Mouse (Mus musculus) small intestine, adult 2 months (tissue): Measurements from ENCODE around the gene Ptpdc1. TPM values are rescaled to one million over a fixed set of nuclear protein-coding genes. Genes with fewer than 3 reads are reported as not detected.
A peak's percentile ranks its signal among the peaks of the same experiment; 100 is the strongest.

Experiments
- H3K27ac ChIP-seq: fragments of 200-500 bp; 2 replicates; pipeline ENCODE4 v1.5.1; 2012; ENCODE audit warnings: low read depth, low read length, control low read depth, inconsistent platforms; ENCODE audit not compliant: insufficient read depth
- H3K27me3 ChIP-seq: fragments of 200-500 bp; 2 replicates; pipeline ENCODE4 v1.6.1; 2012; ENCODE audit warnings: mild to moderate bottlenecking, moderate library complexity, low read length, inconsistent platforms; ENCODE audit not compliant: control insufficient read depth, insufficient read depth
- H3K36me3 ChIP-seq: fragments of 200-500 bp; 2 replicates; pipeline ENCODE4 v1.6.1; 2012; ENCODE audit warnings: mild to moderate bottlenecking, low read length, control low read depth, inconsistent platforms; ENCODE audit not compliant: control insufficient read depth, insufficient read depth
- H3K4me1 ChIP-seq: fragments of 200-500 bp; 2 replicates; pipeline ENCODE4 v1.6.1; 2012; ENCODE audit warnings: low read length, inconsistent platforms, mixed read lengths; ENCODE audit not compliant: control insufficient read depth, insufficient read depth, insufficient read length
- H3K4me3 ChIP-seq: fragments of 200-500 bp; 2 replicates; pipeline ENCODE4 v1.5.1; 2012; ENCODE audit warnings: low read depth, mild to moderate bottlenecking, control low read depth, inconsistent platforms, low read length, moderate library complexity
- CTCF ChIP-seq: fragments of 200-500 bp; IDR thresholded peaks from 2 replicates; pipeline ENCODE4 v1.5.1; 2012; ENCODE audit warnings: low read depth, mild to moderate bottlenecking, control low read depth, inconsistent platforms, low read length, moderate library complexity, mixed read lengths; ENCODE audit not compliant: insufficient replicate concordance, insufficient read length; ENCODE audit errors: extremely low read depth
- POLR2A ChIP-seq: fragments of 200-500 bp; IDR thresholded peaks from 2 replicates; pipeline ENCODE4 v1.6.1; 2012; ENCODE audit warnings: low read depth, mild to moderate bottlenecking, control low read depth, inconsistent platforms, low read length, moderate library complexity
- WGBS: fragments of 180-500 bp; shearing (Covaris S2); methylation state at CpG from one replicate; pipeline ENCODE4 v1.1.7; 2018; 5-methylcytosine and 5-hydroxymethylcytosine counted together
- polyA plus RNA-seq: library from polyadenylated mRNA; depleted of rRNA; stranded (reverse); fragments of >200 nt; gene quantifications from 2 replicates; pipeline ENCODE4 v1.2.3, GENCODE M21; 2012

The Ptpdc1 gene
- polyA plus RNA-seq, 1 experiment, result 0.62 TPM

DNA sequence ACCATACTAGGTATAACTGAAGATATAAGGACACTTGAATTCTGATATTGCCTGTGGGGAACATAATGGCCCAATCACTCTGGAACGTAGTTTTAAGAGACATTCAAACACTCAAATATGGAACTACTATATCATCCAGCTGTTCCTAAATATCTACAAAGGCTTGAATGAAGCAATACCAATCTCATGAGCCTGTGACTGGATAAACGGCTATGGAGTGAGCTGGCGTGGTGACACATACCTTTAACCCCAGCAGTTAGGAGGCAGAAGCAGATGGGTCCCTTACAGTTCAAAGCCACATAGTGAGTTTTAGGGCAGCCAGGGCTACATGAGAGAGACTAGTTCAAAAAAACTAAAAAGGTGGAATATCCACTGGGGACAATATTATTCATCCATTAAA is 57.8 kb downstream of the Ptpdc1 start:
- H3K27ac ChIP-seq, result no peak overlapping the region
- H3K36me3 ChIP-seq, result no peaks in the 10 kb centered on the region
- no peak for TF ChIP-seq POLR2A
- TF ChIP-seq CTCF, result no peak
- peaks cover 6% of the 10 kb centered on the region; the same call in 1 of the 2 replicates for H3K4me1 ChIP-seq
- no peaks in the 10 kb centered on the region for H3K27me3 ChIP-seq
- 80% methylated on average over 3 of the region's 3 CpGs for WGBS
- no peak overlapping the region for H3K4me3 ChIP-seq

- peaks cover 6% of the 10 kb centered on the region; the same call in 1 of the 2 replicates for H3K4me1 ChIP-seq
- no peak for TF ChIP-seq POLR2A
- no peak for TF ChIP-seq CTCF
- H3K27me3 ChIP-seq, result no peaks in the 10 kb centered on the region
- H3K4me3 ChIP-seq, result no peak overlapping the region
- H3K27ac ChIP-seq, result peak overlapping the region; percentile 69
- no peaks in the 10 kb centered on the region for H3K36me3 ChIP-seq
- WGBS, result 17% methylated on average over 13 of the region's 13 CpGs
These were observed 59.1 kb downstream of the Ptpdc1 start for GRCm38 (mm10) chr13:48566116-48566935.

- H3K4me1 ChIP-seq, result peaks cover 6% of the 10 kb centered on the region; the same call in 1 of the 2 replicates
- WGBS, result 87% methylated on average over 5 of the region's 5 CpGs
- no peaks in the 10 kb centered on the region for H3K36me3 ChIP-seq
- no peaks in the 10 kb centered on the region for H3K27me3 ChIP-seq
- TF ChIP-seq CTCF (no peak), POLR2A (no peak)
- no peak overlapping the region for H3K27ac ChIP-seq
- H3K4me3 ChIP-seq, result no peak overlapping the region
These were observed 60.4 kb downstream of the Ptpdc1 start for GRCm38 (mm10) chr13:48564881-48565600.

DNA sequence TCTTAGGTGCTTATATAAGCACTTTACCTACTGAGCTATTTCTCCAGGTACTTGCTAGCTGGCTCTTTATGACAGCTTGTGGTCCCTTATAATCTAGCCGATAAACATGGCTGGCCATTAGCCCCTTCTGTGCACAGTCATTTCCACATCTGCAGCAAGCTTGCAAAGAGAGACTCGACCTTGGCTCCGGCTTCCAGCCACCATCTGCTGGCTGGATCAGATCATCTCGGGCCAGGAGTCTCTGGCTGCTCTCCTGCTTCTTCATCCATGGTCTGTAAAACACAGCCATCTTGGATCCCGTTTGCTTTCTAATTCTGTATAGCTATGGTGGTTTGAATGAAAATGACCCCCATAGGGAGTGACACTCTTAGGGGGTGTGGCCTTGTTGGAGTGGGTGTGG is 63.1 kb downstream of the Ptpdc1 start:
- peaks cover 6% of the 10 kb centered on the region; the same call in 1 of the 2 replicates for H3K4me1 ChIP-seq
- H3K27me3 ChIP-seq, result no peaks in the 10 kb centered on the region
- no peaks in the 10 kb centered on the region for H3K36me3 ChIP-seq
- no peak overlapping the region for H3K4me3 ChIP-seq
- H3K27ac ChIP-seq, result no peak overlapping the region
- no peak for TF ChIP-seq CTCF
- TF ChIP-seq POLR2A, result no peak
- 82% methylated on average over 5 of the region's 5 CpGs for WGBS

DNA sequence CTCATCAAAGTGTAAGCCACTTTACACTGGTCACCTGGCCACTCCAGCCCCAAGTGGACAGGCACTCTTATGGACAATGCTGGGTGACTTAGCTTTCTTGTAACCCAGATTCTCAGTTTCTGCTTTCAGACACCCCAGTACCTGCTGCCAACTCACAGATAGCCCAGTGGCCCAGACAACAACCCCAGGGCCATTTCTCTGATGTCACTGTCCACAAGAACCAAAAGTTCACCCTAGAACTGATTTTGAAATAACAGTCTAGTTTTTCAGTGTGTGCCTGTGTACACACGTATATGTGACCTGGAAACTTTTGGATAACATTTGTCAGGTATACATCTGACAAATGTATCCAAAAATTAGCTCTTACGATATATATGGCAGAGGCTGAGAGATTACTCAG is 64.0 kb downstream of the Ptpdc1 start:
- Histone ChIP-seq H3K27me3 (no peaks in the 10 kb centered on the region), H3K4me1 (peaks cover 6% of the 10 kb centered on the region; the same call in 1 of the 2 replicates), H3K27ac (no peak overlapping the region), H3K36me3 (no peaks in the 10 kb centered on the region), H3K4me3 (no peak overlapping the region)
- TF ChIP-seq POLR2A (no peak), CTCF (no peak)
- 90% methylated on average over 2 of the region's 2 CpGs for WGBS

DNA sequence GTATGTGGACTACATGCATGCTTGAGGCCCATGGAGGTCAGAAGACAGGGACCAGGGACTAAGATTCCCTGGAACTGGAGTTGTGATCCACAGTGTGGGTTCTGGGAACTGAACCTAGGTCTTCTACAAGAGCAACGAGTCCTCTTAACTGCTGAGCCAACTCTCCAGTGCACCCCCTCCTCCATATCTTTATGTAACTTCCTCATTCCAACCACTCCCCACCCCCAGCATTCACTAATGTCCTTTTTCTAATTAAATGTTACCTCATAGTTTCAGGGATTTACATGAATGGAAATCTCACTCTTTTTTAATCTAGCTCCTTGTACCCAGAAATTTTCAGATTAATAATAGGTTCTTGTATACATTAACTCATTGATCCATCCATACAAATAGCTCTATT is 69.5 kb downstream of the Ptpdc1 start:
- no peak overlapping the region for H3K4me3 ChIP-seq
- 65% methylated on average over 1 of the region's 1 CpGs for WGBS
- no peaks in the 10 kb centered on the region for H3K36me3 ChIP-seq
- peaks cover 3% of the 10 kb centered on the region; the same call in 1 of the 2 replicates for H3K4me1 ChIP-seq
- no peak overlapping the region for H3K27ac ChIP-seq
- no peaks in the 10 kb centered on the region for H3K27me3 ChIP-seq
- TF ChIP-seq POLR2A, result no peak
- no peak for TF ChIP-seq CTCF

DNA sequence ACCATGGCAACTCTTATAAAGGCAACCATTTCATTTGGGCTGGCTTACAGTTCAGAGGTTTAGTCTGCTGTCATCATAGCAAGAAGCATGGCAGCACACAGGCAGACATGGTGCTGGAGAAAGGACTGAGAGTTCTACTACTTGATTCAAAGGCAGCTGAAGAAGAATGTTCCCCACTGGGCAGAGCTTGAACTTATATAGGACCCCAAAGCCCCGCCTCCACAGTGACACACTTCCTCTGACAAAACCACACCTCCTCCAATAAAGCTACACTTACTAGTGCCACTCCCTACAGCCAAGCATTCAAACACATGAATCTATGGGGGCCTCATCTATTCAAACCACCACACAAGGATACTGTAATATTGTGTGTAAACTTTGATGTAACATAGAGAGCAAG is 70.9 kb downstream of the Ptpdc1 start:
- Histone ChIP-seq H3K36me3 (no peaks in the 10 kb centered on the region), H3K4me1 (peaks cover 3% of the 10 kb centered on the region; the same call in 1 of the 2 replicates), H3K4me3 (no peak overlapping the region), H3K27me3 (no peaks in the 10 kb centered on the region), H3K27ac (no peak overlapping the region)
- TF ChIP-seq POLR2A, result no peak
- no peak for TF ChIP-seq CTCF
- WGBS, result 88% methylated on average over 1 of the region's 1 CpGs
